Mouse (Mus musculus) CD4-positive helper T cell, adult 2 months (primary cell): ENCODE data around the gene Gm37240.

Experiments used
- DNase-seq: peaks from one replicate; pipeline ENCODE4 v3.0.0-alpha.2; 2012; ENCODE audit warnings: low read depth, missing footprints, low spot score

The Gm37240 gene

DNA sequence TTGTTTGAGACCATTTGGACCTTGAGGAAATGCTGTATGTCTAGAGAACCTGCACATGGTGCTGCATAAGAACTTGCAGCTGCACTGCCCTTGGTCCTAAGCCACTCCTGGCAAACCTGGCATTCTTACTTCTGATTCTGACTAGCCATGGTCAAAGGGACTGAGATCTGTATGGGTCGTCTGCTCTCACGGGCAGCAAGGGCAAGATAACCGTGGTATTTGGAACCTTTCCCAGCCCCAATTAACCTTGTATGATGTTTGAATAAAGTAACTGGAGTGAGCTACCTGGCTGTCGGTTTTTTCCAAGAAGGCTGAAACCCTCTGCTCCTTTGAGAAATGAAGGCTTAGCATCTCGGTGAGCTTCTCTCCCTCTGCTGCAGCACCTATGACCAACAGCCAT lies 8.4 kb downstream of the Gm37240 start:
- no peak for DNase-seq

DNA sequence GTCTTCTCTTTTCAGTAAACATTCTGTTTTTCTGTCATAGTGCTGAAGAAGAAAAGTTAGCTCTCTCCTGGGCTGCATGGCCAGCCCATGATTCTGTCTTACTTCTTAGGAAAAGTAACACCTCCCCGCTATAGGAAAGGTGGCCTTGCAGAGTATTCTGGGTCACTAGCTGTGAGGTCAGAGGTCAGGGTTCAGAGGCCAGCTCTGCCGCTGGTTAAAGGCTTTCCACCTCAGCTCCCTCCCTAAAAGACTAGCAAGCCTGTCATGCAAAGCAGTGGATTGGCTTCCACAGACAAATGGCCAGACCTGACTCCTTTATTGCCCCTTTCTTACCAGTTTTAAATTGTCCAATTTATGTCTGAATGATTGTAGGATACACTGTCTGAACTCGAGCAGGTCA lies 23.3 kb downstream of the Gm37240 start:
- DNase-seq = no peak

DNA sequence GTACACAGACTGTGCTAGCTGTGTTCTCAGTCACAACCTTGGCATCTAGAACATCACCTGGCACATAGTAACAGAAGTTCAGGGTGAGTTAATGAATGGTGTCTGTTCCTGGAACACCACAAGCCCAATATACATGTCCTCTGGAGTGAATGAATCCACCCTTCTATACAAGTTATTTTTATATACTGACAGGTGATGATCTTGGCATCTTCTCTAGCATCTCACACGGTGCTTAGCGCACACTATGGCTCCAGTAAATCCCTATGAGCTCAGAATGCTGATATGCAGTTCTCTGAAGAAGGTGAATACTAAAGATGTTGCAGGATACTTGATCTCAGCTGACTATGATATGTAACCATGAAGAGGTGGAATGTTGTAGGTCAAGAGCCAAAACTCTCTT lies 24.4 kb downstream of the Gm37240 start:
- DNase-seq = no peak

DNA sequence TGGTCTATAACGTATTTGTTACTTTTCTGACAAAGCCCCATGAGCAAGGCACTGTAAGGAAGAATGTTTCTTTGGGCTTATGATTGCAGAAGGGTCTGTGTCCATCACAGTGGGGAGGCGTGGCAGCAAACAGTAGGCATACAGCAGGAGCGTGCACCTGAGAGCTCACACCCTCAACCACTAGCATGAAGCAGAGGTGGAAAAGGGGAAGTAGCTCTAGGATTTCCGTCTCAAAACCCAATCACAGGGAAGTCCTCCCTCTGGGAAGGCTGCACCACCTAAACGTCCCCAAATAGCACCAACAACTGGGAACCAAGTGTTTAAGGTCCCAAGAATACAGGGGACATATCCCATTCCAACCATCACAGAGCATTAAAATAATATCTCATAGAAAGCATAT lies 26.3 kb downstream of the Gm37240 start:
- no peak for DNase-seq

DNA sequence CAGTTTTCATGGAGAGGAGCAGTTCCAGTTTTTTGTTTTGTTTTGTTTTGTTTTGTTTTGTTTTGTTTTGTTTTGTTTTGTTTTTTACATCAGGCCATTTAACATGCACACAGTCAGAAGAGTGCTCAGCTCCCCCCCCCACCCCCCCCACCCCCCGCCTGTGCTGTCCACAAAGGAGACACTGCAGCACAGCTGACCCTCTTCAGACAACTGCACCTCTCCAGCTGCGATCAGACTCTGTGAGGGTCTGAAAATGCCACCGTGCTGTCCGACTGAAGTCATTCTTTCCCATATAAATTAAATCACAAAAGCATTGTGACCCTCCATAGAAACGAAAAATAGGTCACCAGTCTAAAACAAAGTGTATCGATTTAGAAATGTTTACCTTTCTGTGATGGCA lies 28.0 kb downstream of the Gm37240 start:
- DNase-seq = no peak

DNA sequence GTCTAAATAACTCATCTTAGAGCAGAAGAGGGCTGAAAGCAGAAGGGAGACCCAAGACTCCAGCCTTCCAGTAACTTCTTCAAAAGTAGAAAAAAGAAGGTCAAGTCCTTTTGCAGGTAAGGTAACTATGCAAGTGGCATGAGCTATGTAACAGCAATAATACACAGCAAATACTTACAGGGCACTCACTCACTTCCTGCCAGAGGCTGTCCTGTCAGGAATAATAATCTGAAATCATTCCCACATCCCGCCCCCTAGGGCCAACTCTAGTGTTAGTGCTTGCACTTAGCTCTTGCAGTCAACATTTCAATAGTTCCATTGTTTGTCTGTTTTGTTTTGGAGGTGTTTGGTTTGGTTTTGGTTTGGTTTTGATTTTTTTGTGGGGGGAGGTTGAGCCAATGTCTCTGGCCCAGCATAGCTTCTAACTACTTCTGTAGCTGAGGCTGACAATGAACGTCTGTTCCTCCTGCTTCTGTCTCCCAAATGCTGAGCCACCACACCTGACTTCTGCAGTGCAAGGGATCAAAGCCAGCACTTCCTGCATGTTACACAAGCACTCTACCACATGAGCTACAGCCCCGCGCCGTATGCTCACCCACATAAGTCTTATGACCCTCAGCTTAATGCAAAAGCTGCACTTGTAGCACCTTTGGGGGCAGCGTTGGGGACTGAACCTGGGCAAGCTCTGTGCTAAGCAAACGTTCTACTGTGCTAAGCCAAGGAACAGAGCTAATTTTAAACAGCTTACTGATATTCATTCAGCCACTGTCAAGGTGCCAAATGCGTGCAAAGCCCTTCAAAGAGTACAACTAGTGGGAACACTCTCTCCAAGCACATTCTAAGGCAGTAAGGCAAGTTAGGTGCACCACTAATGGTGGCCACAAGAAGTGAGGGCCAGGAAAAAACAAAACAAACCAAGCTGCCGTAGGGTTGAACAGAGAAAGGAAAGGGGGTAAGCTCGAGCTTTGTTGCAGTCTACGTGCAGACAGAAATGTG lies 28.9 kb downstream of the Gm37240 start:
- DNase-seq = no peak

DNA sequence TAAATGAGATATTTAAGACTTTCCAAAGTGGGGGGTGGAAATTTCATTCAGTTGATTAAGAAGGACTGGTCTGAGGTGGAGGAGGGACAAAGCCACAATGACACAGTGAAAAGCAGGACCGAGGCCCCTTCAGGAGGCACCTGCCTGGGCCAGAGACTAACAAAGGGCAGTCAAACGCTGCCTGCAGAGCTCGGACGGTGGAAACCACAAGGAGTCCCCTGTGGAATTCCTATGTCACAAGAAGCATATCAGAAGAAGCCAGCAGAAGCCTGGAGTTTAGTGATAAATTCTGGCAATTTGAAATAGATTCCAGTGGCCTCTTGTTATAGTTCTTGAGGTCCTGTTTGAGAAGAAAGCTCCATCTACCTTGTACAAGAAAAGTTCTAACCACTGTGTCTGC lies 30.2 kb downstream of the Gm37240 start:
- DNase-seq = no peak

DNA sequence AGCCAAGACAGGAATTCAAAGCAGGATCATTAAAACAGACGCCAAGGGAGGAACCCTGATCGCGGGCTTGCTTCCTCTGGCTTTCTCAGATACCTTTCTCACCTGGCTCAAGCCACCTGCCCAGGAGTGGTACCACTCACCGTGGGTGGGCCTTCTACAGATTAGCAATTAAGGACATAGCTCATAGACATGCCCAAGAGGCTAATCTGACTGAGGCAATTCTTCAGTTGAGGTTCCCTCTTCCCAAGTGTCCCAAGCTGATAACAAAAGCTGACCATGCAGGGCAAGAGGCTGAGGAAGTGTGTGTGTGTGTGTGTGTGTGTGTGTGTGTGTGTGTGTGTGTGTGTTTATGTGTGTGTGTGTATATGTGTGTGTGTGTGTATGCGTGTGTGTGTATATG lies 31.4 kb downstream of the Gm37240 start:
- DNase-seq = no peak

DNA sequence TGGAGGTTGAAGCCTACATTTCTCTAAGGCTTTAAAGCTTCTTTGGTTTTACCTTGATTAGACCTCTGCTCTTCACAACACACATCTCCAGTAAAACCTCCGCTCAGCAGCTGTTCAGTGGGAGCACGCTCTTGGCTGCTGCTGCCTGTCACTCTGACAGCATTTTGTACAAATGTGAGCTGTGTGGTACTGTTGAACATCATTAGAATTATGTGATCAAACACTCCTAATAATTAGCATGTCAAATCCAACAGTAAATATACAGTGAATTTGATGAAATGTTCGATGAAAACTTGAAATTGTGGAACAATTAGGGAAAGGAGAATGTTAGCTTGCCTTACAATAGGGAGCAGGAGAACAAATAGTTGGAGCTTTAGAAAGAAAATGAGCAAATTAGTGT lies 32.3 kb downstream of the Gm37240 start:
- DNase-seq = no peak

DNA sequence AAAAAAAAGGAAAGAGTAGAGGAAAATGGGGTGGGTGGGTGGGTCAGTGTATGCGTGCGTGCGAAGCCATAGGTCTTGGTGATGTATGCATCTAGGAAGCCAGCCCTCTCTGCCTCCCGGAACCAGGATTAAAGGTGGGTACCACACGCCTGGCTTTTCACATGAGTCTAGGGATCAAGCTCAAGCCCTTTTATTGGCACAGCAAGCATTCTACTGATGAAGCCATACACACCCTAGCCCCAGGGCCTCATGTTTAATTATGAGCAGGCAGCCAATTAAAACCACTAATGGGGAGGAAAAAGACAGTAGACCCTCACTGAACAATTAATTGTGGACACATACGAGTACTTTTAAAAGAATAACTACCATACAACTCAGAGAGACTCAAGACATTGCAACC lies 33.2 kb downstream of the Gm37240 start:
- DNase-seq = no peak

DNA sequence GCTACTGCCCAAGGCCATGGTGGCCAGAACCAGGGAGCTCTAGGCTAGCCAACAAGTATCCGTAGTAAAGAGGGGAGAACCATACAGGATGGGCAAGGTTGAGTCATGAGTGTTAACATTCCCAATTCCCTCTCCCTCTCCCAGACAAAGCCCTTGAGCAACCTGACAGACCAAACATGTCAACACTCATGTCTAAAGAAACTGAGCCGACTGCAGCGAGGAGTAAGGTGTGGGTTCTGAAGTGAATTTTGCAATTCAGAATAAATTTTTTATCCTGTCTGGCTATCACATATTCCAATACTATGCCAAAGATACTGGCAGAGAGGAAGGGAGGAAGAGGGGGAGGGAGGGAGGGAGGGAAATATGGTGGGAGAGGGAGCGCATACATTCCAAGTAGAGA lies 33.6 kb downstream of the Gm37240 start:
- DNase-seq = no peak

DNA sequence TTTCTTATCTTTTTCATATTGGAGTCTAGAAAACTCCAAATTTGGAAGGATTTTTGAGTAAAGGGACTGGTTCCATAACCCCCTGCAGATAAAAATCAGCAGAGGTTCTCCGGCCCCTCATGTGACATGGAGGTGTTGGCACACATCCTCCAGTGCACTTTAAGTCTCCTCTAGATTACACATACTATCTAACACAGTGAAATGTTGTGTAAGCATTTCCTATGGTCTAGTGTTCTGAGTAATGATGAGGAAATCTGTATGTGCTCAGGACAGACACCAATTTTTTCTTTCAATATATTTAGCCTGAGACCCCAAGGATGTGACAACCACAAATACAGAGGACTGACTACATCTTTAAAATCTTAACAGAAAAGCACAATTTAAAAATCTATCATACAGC lies 37.2 kb downstream of the Gm37240 start:
- DNase-seq = no peak

DNA sequence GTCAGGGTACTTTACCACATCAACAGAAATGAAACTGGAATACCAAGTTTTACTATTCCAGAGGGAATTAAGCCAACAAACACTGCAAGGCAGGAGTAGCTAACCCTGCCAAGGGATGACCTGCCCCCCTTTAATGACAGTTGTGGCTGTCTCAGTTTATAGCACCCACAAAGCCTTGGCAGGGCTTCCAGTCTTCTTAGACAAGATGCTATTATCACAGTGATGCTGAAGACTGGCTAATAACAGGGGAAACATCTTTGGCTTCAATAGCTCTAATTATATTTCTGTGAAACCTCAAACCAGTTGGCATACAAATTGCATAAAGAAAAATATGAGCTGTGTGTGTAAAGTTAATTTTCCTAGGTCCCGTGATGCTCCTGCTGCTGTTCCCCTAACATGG lies 41.0 kb downstream of the Gm37240 start:
- DNase-seq = no peak

DNA sequence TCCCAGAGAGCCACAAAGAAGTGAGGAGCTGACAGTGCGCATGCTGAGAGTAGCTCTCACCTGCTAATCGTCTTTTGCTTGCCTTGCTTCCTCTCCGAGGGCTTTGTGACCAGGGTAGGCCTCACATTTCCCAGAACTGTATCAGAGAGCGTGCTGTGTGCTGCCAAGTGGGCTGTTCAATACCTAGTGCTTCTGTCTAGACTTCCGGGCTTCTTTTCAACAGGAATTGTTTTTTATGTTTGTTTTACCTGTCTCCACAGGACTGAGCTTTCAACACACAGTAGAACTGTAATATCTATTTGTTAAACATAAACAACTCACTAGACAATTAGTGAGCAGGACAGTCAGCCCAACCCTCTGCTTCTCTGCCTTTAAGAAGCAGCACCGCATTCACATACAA lies 42.0 kb downstream of the Gm37240 start:
- no peak for DNase-seq

DNA sequence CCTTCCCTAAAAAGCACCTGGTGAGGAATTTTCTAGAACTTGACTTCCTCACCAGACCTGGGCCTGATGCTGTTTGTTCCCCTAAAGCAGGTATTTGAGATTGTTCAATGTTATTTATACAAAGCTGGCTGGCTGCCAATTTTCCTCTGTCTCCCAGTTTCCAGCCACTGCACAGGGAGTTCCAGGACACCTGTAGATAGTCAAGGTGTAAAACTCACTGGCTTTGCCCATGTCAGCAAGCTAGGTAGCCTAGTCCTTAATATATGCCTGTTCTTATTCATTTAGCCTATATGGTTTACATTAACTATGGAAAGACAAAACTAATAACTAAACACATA lies 44.5 kb downstream of the Gm37240 start:
- DNase-seq = no peak

DNA sequence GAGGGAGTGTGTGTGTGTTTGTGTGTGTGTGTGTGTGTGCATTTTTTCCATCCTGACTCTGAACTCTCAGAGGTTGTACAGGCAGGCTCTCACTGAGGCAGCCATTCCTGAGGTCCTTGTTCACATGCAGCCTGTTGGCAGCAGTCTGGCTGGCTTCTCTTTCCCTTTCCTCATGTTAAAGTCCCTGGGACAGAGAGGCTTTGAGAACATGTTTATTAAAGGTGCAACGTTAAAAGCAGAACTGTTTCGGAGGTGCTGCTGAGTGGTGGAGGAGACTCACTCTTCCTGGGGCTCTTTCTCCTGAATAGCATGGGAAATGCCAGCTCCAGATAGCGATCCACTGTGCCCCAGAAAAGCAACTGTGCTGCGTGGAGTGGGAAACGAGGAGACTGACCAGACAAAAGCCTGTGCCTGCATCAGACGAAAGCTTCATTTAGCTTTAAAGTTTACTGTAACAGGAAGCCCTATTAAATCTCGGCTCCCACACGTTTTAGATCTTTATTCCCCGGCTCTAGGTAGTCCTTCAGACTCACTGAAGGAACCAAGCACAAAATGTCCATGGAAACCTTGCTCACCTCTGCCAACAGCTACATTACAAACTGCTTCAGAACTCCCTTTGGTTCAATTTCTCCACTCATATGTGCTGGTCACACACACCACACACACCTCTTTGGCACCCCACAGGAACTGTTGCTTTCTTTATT lies 45.0 kb downstream of the Gm37240 start:
- DNase-seq = no peak

DNA sequence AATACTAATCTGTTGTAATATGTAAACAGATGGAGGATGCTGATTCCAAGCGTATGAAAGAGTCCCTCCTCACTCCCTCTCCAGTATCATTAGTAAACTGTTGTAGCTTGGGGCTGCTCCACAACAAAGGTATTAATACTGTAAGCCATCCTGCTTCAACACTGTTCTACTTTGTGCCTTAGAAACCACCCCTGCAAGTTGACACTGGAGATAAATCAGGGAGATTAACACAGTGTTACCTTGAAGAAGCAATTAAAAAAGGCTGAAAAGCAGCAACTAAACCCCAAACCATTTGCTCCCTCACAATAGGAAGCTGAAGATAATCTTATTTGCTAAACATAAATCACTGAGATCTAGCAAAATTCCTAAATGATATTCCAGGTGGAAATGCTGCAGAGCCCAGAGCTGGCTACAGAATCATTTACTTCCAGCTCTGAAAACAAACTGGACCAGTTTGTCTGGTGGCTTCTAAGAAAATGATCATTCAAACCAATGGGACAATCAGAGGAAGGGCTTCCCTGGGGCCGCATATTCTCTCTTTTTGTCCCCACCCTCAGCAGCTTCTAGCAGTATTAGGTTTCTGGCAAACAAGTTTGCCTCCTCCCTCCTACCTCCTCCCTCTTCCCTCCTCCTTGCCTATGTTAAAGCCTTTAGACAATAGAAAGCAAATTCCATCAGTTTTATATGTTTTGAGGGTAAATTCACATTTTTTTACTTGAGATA lies 45.7 kb downstream of the Gm37240 start:
- DNase-seq = no peak

DNA sequence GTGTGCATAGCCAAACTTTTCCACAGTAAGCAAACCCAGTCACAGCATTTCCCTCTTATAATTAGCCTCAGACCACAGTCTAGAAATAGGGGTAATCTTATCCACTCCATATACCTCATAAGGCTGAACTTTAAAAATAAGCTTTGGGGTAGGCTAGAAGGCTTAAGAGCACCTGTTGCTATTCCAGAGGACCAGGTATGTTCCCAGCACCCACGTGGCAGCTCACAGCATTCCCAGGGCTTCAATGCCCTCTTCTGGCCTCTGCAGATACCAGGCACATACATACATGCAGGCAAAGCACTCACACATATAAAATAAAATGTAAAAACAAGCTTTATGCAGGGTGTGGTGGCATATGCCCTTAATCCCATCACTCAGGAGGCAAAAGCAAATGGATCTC lies 53.7 kb downstream of the Gm37240 start:
- DNase-seq = no peak

DNA sequence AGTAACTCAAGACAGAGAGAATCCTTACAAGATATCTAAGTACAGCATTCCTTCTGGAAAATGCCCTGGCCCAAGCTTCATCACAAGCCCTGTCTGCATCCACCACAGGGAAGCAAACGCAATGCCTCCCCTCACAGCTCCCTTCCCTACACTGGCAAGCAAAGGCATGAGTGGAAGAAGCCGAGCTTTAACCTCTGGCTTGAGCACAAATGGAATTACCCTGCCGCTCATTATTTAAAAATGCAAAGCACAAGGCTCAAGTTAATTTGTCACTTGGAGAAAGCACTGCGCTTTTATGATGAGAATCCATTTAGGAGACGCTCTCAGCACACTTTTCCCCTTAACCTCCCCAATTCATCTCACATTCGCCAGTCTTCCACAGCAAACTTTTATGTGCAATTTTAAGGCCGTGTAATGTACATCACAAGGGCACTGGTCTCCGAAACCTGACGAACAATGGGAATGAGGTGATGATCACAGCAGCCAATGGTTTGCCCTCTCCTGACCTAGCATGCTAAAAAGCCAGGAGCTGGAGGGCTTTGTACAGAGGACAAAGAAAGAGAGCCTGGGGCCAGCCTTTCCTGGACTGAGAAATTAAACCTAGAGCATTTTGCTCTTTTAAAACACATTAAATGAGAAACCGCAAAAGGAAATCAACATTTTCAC lies 54.7 kb downstream of the Gm37240 start:
- DNase-seq = no peak

DNA sequence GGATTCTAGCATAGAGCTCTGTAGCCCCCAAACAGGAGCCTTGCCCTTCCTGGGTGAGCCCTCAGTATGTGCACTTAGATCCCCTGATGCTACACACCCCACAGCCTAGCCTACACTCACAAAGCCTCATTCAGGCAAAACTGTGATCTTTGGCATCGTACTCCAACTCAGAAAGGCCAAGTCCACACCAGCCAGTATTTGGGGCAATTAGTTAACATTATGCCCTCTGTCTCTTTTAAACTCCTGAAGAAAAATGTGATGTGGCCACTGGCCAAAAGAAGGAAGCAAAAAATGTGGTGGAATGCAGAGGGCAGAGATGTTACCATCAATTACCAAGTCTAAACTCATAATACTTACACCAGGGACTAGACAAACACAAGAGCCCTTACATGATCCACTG lies 55.5 kb downstream of the Gm37240 start:
- DNase-seq = no peak

DNA sequence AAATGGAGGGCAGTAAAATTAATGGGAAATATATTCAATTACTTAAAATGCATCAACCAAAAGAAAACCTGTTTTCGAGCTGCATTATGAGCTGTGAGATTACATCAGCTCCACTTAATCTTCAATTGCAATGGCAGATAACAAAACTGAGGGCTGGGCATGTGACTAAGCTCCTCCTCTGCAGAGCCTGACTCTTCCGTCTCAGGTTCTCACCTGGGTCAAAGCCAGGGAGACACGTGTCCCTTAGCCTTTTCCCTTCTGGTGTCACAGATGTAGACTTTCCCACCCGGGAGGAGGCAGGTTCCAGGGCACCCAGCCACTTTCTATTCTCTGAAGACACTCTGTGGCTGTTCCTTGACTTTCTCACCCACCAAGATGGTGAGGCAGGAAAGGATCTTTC lies 58.3 kb downstream of the Gm37240 start:
- no peak for DNase-seq

DNA sequence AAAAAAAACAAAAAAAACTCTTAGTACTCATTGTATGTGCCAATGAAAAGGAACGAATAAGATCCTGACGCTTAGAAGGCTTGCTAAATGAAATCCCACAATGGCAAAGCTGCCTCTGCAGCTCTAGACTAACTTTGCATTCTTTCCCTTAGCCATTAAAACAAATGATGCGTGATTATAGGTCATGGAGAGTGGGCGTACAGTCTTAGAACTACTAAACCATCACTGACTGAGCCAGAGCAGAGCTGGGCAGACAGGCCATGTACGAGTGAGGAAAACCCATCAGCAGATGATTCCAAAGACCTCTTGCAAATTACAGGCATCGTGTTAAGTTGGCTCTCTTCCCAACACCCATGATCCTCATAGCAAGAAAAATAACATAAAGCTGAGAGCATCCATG lies 59.5 kb downstream of the Gm37240 start:
- no peak for DNase-seq
